Mouse (Mus musculus): ENCODE results near the gene Vcl. TPM values are rescaled to one million over a fixed set of nuclear protein-coding genes. Genes with fewer than 3 reads are reported as not detected.

The Vcl gene
- polyA plus RNA-seq, 1 experiment from 2014 or later = 36.4 TPM

- no peak for ATAC-seq (ENCODE audit: insufficient number of reproducible peaks, insufficient read depth, low FRiP score, low TSS enrichment, low read depth)
- H3K27me3 ChIP-seq = no peaks in the 10 kb centered on the region
- no peak overlapping the region for H3K4me3 ChIP-seq
- no peak overlapping the region for H3K27ac ChIP-seq
- no peaks in the 10 kb centered on the region for H3K36me3 ChIP-seq
- no peak overlapping the region for H3K4me2 ChIP-seq
- WGBS = 61% methylated on average over 2 of the region's 2 CpGs
- H3K4me1 ChIP-seq = 0 out of 2 replicates have a peak, but pooled peaks cover 4% of the 10 kb centered on the region
- no peak overlapping the region for H3K9ac ChIP-seq
- no peaks in the 10 kb centered on the region for H3K9me3 ChIP-seq
Measured at GRCm38 (mm10) chr14:20958971-20959370, 29.8 kb downstream of the Vcl start.

DNA sequence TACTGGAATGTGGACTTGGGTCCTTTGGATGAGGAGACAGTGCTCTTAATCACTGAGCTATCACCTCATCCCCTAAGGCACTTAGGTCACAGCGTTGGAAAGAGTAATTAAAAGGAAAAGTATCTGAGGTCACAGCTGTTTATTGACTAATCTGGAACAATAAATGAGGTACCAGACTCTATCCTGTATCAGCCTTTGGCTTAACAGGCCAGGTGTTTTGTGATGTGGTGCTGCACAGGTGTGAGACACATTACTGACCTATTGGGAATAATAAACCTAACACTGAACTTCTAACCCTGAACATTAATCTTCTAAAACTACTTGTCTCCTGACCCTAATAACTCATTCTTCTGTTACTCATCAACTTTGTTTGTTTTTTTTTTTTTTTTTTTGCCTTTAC is 33.3 kb downstream of the Vcl start:
- Histone ChIP-seq H3K9me3 (no peaks in the 10 kb centered on the region), H3K27me3 (no peaks in the 10 kb centered on the region), H3K36me3 (no peaks in the 10 kb centered on the region), H3K4me2 (no peak overlapping the region), H3K4me3 (no peak overlapping the region), H3K9ac (no peak overlapping the region), H3K4me1 (no peaks in the 10 kb centered on the region), H3K27ac (no peak overlapping the region)
- WGBS = 61% methylated on average over 1 of the region's 1 CpGs
- ATAC-seq (ENCODE audit: insufficient number of reproducible peaks, insufficient read depth, low FRiP score, low TSS enrichment, low read depth) = no peak

DNA sequence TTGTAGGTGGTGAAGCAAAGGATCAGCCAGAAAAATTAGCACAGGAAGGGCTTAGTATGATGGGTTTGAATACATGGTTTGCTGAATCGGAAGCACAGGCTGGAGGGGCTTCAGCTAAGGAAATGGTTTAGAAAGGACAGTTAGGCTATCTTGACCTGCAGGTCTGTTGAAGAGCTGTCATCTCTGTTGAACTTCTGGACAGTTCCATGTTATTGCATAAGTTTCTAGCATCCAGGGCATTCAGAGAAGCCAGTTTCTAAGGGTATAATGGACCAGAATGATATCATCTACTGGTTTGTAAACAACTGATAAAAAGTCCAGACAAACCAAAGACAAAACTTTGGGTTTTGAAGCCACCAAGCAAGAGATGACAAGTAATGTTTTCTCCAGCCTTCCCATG is 33.7 kb downstream of the Vcl start:
- no peak overlapping the region for H3K4me2 ChIP-seq
- no peak for ATAC-seq (ENCODE audit: insufficient number of reproducible peaks, insufficient read depth, low FRiP score, low TSS enrichment, low read depth)
- WGBS = 91% methylated on average over 1 of the region's 1 CpGs
- no peak overlapping the region for H3K4me3 ChIP-seq
- H3K9ac ChIP-seq = no peak overlapping the region
- H3K36me3 ChIP-seq = no peaks in the 10 kb centered on the region
- H3K27ac ChIP-seq = no peak overlapping the region
- no peaks in the 10 kb centered on the region for H3K27me3 ChIP-seq
- H3K9me3 ChIP-seq = no peaks in the 10 kb centered on the region
- no peaks in the 10 kb centered on the region for H3K4me1 ChIP-seq

DNA sequence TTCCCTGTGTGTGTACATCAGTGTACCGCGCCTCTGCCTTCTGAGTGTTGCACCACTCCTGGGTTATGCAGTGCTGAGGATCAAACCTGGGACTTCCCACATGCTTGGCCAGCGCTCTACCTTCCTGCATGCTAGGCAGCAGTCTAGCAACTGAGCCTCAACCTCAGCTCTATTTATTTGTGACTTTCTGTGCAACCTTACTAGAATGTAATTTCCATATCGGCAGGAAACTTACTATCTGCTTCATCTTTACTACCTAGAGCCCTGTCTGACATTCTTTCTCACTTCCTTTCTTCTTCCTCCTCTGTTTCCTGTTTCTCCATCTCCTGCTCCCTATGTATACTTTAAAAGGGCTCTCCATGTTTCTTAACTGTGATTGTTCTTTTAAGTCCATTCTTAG is 34.7 kb downstream of the Vcl start:
- Histone ChIP-seq H3K4me3 (no peak overlapping the region), H3K9me3 (no peaks in the 10 kb centered on the region), H3K4me2 (no peak overlapping the region), H3K36me3 (no peaks in the 10 kb centered on the region), H3K9ac (no peak overlapping the region), H3K4me1 (no peaks in the 10 kb centered on the region), H3K27me3 (no peaks in the 10 kb centered on the region), H3K27ac (no peak overlapping the region)
- WGBS = 89% methylated on average over 4 of the region's 4 CpGs
- ATAC-seq (ENCODE audit: insufficient number of reproducible peaks, insufficient read depth, low FRiP score, low TSS enrichment, low read depth) = no peak

DNA sequence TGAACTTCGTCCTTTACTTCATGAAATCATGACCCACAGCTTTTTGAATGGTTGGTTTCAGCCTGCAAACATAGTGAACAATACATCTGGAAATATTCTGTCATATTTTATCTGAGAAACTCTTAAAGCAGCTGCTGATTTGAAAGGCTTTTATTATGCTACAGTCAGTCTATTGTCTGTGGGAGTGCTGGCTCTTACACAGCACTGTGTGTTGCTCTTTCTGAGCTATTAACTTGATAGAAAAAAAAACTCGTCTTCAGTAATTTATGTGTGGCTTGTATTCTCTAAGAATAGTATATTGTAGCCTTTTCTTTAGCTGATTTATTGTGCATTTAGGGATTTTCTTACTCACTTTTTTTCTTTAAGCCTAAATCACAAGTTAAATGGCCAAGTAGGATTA is 35.1 kb downstream of the Vcl start:
- 71% methylated on average over 2 of the region's 2 CpGs for WGBS
- no peak for ATAC-seq (ENCODE audit: insufficient number of reproducible peaks, insufficient read depth, low FRiP score, low TSS enrichment, low read depth)
- Histone ChIP-seq H3K27ac (no peak overlapping the region), H3K36me3 (no peaks in the 10 kb centered on the region), H3K27me3 (no peaks in the 10 kb centered on the region), H3K4me3 (no peak overlapping the region), H3K9ac (no peak overlapping the region), H3K4me2 (no peak overlapping the region), H3K9me3 (no peaks in the 10 kb centered on the region), H3K4me1 (no peaks in the 10 kb centered on the region)

DNA sequence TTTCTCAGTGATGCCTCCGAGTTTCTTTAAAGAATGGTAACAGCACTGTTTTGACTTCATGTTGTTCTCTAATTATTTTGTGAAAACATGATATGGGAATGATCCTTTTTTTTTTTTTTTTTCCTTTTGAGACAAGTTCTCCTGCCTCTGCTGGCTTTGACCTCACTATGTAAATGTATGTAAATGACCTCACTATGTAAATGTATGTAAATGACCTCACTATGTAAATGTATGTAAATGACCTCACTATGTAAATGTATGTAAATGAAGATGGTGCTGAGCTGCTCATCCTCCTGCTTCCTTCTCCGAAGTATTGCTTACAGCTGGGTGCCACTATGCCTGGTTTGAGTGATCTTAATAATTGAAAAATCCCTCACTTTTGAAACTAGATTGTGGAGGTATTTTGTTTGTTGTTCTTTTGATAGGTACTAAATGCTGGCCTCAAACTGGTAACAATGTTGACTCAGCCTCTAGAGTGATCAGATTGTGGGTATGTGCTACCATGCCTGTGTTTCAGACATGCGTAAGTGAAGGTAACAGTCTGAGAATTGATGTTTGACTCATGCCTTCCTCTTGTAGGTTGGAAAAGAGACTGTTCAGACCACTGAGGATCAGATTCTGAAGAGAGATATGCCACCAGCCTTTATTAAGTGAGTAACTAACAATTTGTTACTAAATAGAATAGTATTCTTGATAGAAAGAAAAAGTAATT is 37.9 kb downstream of the Vcl start:
- Histone ChIP-seq H3K4me2 (no peak overlapping the region), H3K9ac (no peak overlapping the region), H3K4me3 (no peak overlapping the region), H3K36me3 (no peaks in the 10 kb centered on the region), H3K27me3 (no peaks in the 10 kb centered on the region), H3K9me3 (no peaks in the 10 kb centered on the region), H3K27ac (no peak overlapping the region), H3K4me1 (peaks cover 4% of the 10 kb centered on the region; the same call in 1 of the 2 replicates)
- ATAC-seq (ENCODE audit: insufficient number of reproducible peaks, insufficient read depth, low FRiP score, low TSS enrichment, low read depth) = no peak
- WGBS = 89% methylated on average over 3 of the region's 3 CpGs

DNA sequence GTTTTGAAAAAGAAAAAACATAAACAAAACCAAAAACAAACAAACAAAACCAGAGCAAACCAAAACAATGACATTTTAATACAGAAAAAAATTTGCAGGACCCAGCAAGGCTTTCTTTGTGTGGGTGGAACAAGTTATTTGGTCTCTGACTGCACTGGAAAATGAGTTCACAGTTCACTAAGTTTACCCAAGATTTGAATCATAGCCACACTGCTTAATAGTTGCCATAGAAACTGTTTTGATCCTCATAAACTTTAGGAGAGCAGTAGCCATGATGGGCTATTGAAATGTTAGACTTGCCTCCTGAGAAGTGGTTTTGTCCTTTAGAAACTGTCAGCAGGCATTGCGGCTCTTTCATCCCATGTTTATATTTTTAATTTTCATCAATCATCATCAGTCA is 39.9 kb downstream of the Vcl start:
- Histone ChIP-seq H3K4me2 (no peak overlapping the region), H3K27me3 (no peaks in the 10 kb centered on the region), H3K36me3 (no peaks in the 10 kb centered on the region), H3K4me3 (no peak overlapping the region), H3K4me1 (peaks cover 4% of the 10 kb centered on the region; the same call in 1 of the 2 replicates), H3K9ac (no peak overlapping the region), H3K9me3 (no peaks in the 10 kb centered on the region), H3K27ac (no peak overlapping the region)
- ATAC-seq (ENCODE audit: insufficient number of reproducible peaks, insufficient read depth, low FRiP score, low TSS enrichment, low read depth) = no peak
- WGBS = 96% methylated on average over 1 of the region's 1 CpGs

- 58% methylated on average over 6 of the region's 6 CpGs for WGBS
Measured at GRCm38 (mm10) chr14:20970389-20970788, 41.2 kb downstream of the Vcl start.

GRCm38 (mm10) chr14:20970927-20971326 is 41.7 kb downstream of the Vcl start:
- H3K4me2 ChIP-seq = no peak overlapping the region
- H3K36me3 ChIP-seq = no peaks in the 10 kb centered on the region
- H3K27ac ChIP-seq = no peak overlapping the region
- H3K9ac ChIP-seq = no peak overlapping the region
- WGBS = 90% methylated on average over 9 of the region's 9 CpGs
- ATAC-seq (ENCODE audit: insufficient number of reproducible peaks, insufficient read depth, low FRiP score, low TSS enrichment, low read depth) = no peak
- no peaks in the 10 kb centered on the region for H3K27me3 ChIP-seq
- H3K4me1 ChIP-seq = peaks cover 4% of the 10 kb centered on the region; the same call in 1 of the 2 replicates
- H3K9me3 ChIP-seq = no peaks in the 10 kb centered on the region
- no peak overlapping the region for H3K4me3 ChIP-seq

More at GRCm38 (mm10) chr14:20970389-20970788, 41.2 kb downstream of the Vcl start:
- H3K4me1 ChIP-seq = peaks cover 4% of the 10 kb centered on the region; the same call in 1 of the 2 replicates
- no peaks in the 10 kb centered on the region for H3K27me3 ChIP-seq
- H3K9ac ChIP-seq = 0 out of 2 replicates have a peak overlapping the region, but pooled peaks have one; percentile 17
- H3K9me3 ChIP-seq = no peaks in the 10 kb centered on the region
- no peaks in the 10 kb centered on the region for H3K36me3 ChIP-seq
- ATAC-seq (ENCODE audit: insufficient number of reproducible peaks, insufficient read depth, low FRiP score, low TSS enrichment, low read depth) = no peak
- H3K4me2 ChIP-seq = no peak overlapping the region
- H3K4me3 ChIP-seq = no peak overlapping the region
- 0 out of 2 replicates have a peak overlapping the region, but pooled peaks have one; percentile 34 for H3K27ac ChIP-seq

- no peak for ATAC-seq (ENCODE audit: insufficient number of reproducible peaks, insufficient read depth, low FRiP score, low TSS enrichment, low read depth)
- peaks cover 4% of the 10 kb centered on the region; the same call in 1 of the 2 replicates for H3K4me1 ChIP-seq
Measured at GRCm38 (mm10) chr14:20973821-20974220, 44.6 kb downstream of the Vcl start.

GRCm38 (mm10) chr14:20976741-20977140 is 47.5 kb downstream of the Vcl start:
- no peak overlapping the region for H3K27ac ChIP-seq
- H3K9me3 ChIP-seq = no peaks in the 10 kb centered on the region
- no peaks in the 10 kb centered on the region for H3K27me3 ChIP-seq
- 77% methylated on average over 1 of the region's 1 CpGs for WGBS
- H3K4me1 ChIP-seq = no peaks in the 10 kb centered on the region
- H3K36me3 ChIP-seq = no peaks in the 10 kb centered on the region
- H3K4me2 ChIP-seq = no peak overlapping the region
- H3K9ac ChIP-seq = no peak overlapping the region
- no peak overlapping the region for H3K4me3 ChIP-seq
- ATAC-seq (ENCODE audit: insufficient number of reproducible peaks, insufficient read depth, low FRiP score, low TSS enrichment, low read depth) = no peak

More at GRCm38 (mm10) chr14:20973821-20974220, 44.6 kb downstream of the Vcl start:
- Histone ChIP-seq H3K9ac (no peak overlapping the region), H3K4me3 (no peak overlapping the region), H3K27ac (no peak overlapping the region), H3K27me3 (no peaks in the 10 kb centered on the region), H3K4me2 (no peak overlapping the region), H3K36me3 (no peaks in the 10 kb centered on the region), H3K9me3 (no peaks in the 10 kb centered on the region)

GRCm38 (mm10) chr14:20977726-20978125 is 48.5 kb downstream of the Vcl start:
- no peak for ATAC-seq (ENCODE audit: insufficient number of reproducible peaks, insufficient read depth, low FRiP score, low TSS enrichment, low read depth)
- Histone ChIP-seq H3K4me1 (no peaks in the 10 kb centered on the region), H3K4me2 (no peak overlapping the region), H3K9ac (no peak overlapping the region), H3K36me3 (peaks cover 4% of the 10 kb centered on the region), H3K27me3 (no peaks in the 10 kb centered on the region), H3K4me3 (no peak overlapping the region), H3K9me3 (no peaks in the 10 kb centered on the region), H3K27ac (no peak overlapping the region)
- WGBS = 74% methylated on average over 2 of the region's 2 CpGs

All from embryonic facial prominence, embryonic 13.5 days (tissue).